Mouse (Mus musculus): ENCODE measurements around the gene Usp33. TPM values are rescaled to one million over a fixed set of nuclear protein-coding genes. Genes with fewer than 3 reads are reported as not detected.

The Usp33 gene
- polyA plus RNA-seq, 1 experiment = 86.1 TPM

DNA sequence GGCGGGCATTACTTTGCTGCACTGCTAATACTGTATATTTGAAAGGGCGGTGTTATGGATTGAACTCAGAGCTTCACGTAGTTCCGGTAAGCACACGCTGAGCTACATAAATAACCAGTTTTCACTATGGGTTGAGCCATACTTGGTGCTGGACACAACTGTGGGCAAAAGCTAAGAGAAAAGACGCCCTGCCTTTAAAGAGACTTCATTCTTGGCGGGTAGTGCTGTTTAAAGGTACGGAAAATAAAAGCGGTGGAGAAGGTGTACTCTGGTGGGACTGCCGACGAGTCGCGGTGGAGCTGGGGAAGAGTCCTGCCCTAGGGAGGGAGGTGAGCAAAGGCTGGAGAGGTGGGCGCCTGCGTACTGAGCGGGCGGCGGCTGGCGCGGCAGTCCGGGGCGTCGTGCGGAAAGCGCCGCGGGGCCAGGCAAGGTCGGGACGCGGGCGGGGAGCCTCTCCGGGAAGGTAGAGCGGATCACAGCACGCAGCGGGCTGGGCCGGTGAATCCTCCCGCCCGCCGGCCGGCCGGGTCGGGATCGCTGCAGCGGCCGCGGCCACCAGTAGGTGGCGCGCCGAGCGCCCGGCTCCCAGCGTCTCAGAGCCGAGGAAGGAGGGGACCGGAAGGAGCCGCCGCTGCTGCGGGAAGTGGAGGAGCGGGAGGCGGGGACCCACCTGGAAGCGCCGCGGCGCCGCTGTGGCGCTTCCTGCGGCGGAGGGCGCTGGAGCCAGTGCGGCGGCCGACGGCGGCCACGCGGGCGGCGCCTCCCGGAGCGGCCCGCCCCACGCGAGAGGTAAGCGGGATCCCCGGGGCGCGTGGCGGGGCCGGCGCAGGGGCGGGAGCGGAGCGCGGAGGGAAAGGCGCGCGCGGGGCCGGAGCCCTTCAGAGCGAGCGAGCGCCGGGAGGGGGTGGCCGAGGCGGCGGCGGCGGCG, 49.3 kb downstream of the Usp33 start, which contains the start of gene Zzz3:
Zzz3 (plus strand) TSS at position 124 of the 928 bp plus-strand sequence.
- TF ChIP-seq CTCF (IDR thresholded peaks at IDR 0.05; ENCODE audit: borderline replicate concordance, extremely low read depth, insufficient read depth, insufficient read length) (peak; percentile 86), POLR2A (IDR thresholded peaks at IDR 0.05; ENCODE audit: borderline replicate concordance, extremely low read depth, insufficient read depth, insufficient read length, poor library complexity, severe bottlenecking) (peak; percentile 77)
- peak; percentile 96 for DNase-seq (ENCODE audit: low read depth)

DNA sequence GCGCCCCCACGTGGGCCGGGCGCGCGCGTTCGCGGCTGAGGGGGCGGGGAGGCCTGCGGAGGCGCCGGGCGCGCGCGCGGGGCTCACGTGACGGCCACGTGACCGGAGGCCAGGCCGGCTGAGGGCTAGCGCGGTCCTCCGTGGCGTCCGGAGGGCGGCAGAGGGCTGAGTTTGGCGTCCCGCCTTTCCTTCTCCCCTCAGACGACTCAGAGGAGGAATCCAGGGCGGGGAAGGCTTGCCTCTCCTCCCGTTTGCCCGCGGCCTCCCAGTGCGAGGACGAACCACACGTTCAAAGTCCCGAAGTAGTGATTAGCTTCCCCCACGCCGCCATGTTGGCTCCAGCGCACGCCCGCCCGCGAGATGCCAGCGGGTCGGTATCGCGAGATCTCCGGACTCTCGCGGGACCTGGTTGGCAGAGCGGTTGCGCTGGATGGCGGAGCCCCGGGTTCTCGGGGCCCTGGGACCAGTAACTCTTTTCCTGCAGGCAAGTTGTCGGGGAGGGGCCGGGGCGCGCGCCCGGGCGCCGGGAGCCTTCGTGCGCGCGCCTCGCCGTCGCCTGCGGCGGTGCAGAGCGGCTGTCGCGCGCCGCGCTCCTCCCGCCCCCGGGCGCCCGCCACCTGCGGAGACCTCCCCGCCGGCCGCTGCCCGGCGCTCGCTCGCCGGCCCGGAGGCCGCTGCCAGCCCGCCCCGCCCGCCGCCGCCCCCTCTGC, 50.2 kb downstream of the Usp33 start:
- peak; percentile 98 for DNase-seq (ENCODE audit: low read depth)
- no peak for TF ChIP-seq CTCF (IDR thresholded peaks at IDR 0.05; ENCODE audit: borderline replicate concordance, extremely low read depth, insufficient read depth, insufficient read length)
- peak; percentile 92 for TF ChIP-seq POLR2A (IDR thresholded peaks at IDR 0.05; ENCODE audit: borderline replicate concordance, extremely low read depth, insufficient read depth, insufficient read length, poor library complexity, severe bottlenecking)

DNA sequence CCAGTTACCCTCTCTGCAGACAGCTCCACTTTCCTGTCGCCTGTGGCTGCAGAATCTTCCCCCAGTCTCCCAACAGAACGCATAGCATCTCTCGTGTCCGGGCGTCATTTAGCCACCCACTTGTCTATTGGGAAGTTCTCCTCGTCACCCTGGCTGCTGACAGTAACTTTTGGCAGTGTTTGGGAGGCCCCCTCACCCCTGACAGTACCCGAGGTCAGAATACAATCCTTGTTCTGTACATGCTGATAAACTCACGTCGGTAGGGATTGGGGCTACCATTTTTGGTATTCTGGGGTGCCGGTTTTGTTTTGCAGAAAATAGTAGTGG, 50.7 kb downstream of the Usp33 start:
- DNase-seq (ENCODE audit: low read depth) = no peak
- TF ChIP-seq POLR2A (IDR thresholded peaks at IDR 0.05; ENCODE audit: borderline replicate concordance, extremely low read depth, insufficient read depth, insufficient read length, poor library complexity, severe bottlenecking) = no peak
- no peak for TF ChIP-seq CTCF (IDR thresholded peaks at IDR 0.05; ENCODE audit: borderline replicate concordance, extremely low read depth, insufficient read depth, insufficient read length)

DNA sequence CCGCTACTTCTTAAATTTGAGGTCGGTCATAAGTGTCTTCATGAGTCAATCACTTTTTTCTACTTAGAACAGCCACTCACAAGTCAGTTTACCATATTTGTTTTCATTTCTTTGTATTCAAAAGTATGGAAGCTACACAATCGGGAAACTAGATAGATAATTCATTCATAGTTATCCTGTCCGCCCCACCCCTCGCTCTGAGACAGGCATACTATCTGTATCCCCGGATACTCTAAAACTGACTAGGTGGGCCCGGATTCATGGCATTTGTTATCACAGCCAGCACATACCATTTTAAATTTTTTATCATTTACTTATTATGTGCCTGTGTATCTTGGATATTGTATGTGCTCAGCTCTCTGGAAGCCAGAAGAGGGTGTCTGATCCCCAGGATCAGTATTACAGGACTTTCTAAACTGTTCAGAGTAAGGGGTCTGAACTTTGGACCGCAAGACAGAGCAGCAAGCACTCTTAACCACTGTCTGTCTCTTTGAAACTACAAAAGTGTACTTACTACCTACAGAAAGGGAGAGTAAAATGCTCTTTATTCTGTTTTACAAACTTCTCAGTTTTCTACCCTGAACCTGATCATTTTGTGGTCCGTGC, 51.2 kb downstream of the Usp33 start:
- DNase-seq (ENCODE audit: low read depth) = no peak

DNA sequence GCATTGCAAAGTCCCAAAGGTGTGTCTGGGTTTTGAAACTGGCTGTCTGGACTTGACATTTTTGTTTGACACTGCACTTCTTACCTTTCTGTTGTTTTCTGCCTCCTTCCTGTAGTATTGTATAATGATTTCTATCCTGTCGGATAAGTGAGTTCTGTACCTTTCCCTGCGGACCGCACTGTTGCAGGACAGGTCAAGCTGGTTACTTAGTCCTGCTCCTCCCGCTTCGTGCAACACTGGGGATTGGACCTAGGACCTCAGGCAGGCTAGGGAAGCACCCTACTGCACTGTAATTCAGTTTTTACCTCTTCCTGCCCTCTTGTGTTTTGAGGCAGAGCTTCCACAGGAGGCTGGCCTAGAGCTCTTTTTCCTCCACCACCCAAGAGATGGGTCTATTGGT, 54.2 kb downstream of the Usp33 start:
- TF ChIP-seq POLR2A (IDR thresholded peaks at IDR 0.05; ENCODE audit: borderline replicate concordance, extremely low read depth, insufficient read depth, insufficient read length, poor library complexity, severe bottlenecking) = no peak
- TF ChIP-seq CTCF (IDR thresholded peaks at IDR 0.05; ENCODE audit: borderline replicate concordance, extremely low read depth, insufficient read depth, insufficient read length) = no peak
- DNase-seq (ENCODE audit: low read depth) = no peak

More for the DNA sequence above, 51.2 kb downstream of the Usp33 start:
- TF ChIP-seq CTCF (IDR thresholded peaks at IDR 0.05; ENCODE audit: borderline replicate concordance, extremely low read depth, insufficient read depth, insufficient read length) (no peak), POLR2A (IDR thresholded peaks at IDR 0.05; ENCODE audit: borderline replicate concordance, extremely low read depth, insufficient read depth, insufficient read length, poor library complexity, severe bottlenecking) (no peak)

DNA sequence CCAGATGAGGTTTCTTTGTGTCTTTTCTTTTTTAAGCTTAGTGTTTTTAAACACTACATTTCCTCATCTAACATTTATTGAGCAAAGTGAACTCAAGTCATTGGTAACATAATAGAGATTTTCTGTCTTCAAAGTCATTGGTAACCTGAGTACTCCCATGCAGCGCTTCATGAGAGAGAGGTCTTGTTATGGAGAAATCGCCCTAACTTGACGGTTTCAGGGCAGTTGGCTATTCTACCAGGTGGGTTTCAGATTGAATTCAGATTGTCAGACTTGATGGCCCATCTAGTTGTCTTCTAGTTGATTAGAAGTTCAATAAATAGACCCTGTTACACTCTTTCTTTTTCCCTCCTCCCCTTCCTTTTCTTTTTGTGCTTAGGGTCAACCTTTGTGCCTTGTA, 54.6 kb downstream of the Usp33 start:
- no peak for TF ChIP-seq POLR2A (IDR thresholded peaks at IDR 0.05; ENCODE audit: borderline replicate concordance, extremely low read depth, insufficient read depth, insufficient read length, poor library complexity, severe bottlenecking)
- no peak for TF ChIP-seq CTCF (IDR thresholded peaks at IDR 0.05; ENCODE audit: borderline replicate concordance, extremely low read depth, insufficient read depth, insufficient read length)
- no peak for DNase-seq (ENCODE audit: low read depth)

DNA sequence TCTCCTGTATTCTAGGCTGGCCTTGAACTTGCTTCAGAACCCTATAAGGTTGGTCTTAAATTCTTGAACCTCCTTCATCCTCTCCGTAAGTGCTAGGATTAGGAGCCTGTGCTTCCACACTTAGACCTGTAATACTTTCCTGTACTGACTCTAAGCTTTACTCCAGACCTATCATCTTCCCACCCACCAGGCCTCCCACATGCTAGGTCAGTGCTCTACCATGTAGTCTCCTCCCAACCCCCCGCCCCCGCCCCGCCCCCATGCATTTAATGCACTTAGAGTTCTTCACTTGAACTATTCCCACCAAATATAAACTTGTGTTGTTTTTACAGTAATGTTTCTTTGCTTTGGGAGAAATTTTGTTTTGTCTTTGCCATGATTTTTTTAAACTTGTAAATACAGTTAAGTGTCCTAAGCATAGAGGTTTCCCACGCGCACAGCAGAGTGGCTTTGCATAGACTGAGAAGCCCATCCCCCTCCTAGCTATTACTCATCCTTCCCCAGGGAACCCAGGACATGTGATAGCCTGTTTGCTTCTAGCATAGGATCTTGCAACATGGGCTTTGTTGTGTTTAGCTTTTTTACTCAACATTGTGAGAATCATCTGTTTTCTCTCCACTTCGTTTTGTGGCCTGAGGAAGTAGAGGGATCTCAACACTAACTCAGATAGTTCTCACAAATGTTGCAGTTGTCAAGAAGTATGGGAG, 55.8 kb downstream of the Usp33 start:
- TF ChIP-seq POLR2A (IDR thresholded peaks at IDR 0.05; ENCODE audit: borderline replicate concordance, extremely low read depth, insufficient read depth, insufficient read length, poor library complexity, severe bottlenecking) = no peak
- no peak for TF ChIP-seq CTCF (IDR thresholded peaks at IDR 0.05; ENCODE audit: borderline replicate concordance, extremely low read depth, insufficient read depth, insufficient read length)
- DNase-seq (ENCODE audit: low read depth) = peak; percentile 23

DNA sequence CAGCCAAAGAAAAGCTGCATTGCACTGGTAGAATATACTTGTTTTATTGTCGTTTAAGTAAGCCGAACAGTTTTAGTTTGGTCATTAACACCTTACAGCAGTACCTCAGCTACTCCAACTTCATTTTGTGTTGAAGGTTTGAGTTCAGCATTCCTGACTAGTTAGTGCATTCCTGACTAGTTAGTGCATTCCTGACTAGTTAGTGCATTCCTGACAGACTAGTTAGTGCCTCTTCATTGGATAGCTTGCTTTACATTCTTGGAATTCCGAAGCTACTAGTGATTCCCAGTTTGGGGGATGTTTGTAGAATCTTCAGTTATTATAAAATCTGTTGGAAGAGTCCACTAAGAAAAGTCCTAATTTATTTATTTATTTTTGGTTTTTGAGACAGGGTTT, 56.4 kb downstream of the Usp33 start:
- TF ChIP-seq CTCF (IDR thresholded peaks at IDR 0.05; ENCODE audit: borderline replicate concordance, extremely low read depth, insufficient read depth, insufficient read length) (no peak), POLR2A (IDR thresholded peaks at IDR 0.05; ENCODE audit: borderline replicate concordance, extremely low read depth, insufficient read depth, insufficient read length, poor library complexity, severe bottlenecking) (no peak)
- DNase-seq (ENCODE audit: low read depth) = no peak

DNA sequence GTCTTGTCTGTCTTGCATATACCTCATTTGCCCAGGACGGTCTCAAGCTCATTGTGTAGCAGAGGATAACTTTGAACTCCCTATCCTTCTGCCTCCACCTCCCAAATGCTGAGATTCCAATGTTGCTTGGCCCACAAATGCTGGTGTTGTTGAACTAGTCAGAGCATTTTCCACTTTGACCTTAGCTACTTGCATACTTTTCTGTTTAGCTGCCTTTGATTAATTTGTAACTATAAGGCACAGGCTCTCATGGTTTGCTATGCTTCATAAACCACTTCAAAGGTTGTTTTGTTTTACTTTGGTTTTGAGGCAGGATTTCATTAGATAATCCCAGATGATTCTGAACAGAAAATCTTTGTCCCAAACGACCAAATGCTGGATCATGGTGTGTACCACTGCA, 57.5 kb downstream of the Usp33 start:
- TF ChIP-seq CTCF (IDR thresholded peaks at IDR 0.05; ENCODE audit: borderline replicate concordance, extremely low read depth, insufficient read depth, insufficient read length) (no peak), POLR2A (IDR thresholded peaks at IDR 0.05; ENCODE audit: borderline replicate concordance, extremely low read depth, insufficient read depth, insufficient read length, poor library complexity, severe bottlenecking) (no peak)
- no peak for DNase-seq (ENCODE audit: low read depth)

DNA sequence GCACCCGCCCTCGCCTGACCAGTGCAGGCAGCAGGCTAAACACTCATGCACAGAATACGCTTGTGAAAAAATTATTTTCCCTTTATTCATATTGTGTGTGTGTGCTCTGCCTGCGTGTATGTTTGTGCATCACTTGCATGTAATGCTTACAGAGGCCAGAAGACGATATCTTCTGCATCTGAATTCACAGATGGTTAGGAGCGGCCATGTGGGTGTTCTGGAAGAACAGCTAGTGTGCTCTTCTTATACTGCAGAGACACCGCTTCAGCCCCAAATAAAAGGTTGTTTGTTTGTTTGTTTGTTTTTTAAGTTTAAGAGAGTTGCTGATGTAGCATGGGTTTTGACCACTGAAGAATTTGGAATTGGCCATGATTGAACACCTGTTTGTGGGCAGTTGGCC, 59.1 kb downstream of the Usp33 start:
- no peak for TF ChIP-seq POLR2A (IDR thresholded peaks at IDR 0.05; ENCODE audit: borderline replicate concordance, extremely low read depth, insufficient read depth, insufficient read length, poor library complexity, severe bottlenecking)
- TF ChIP-seq CTCF (IDR thresholded peaks at IDR 0.05; ENCODE audit: borderline replicate concordance, extremely low read depth, insufficient read depth, insufficient read length) = no peak
- DNase-seq (ENCODE audit: low read depth) = no peak
